Mouse (Mus musculus): ENCODE results near the gene Usp29.
"Not testable (repeated sequence)": the region's sequence is repeated elsewhere in the genome, so short reads cannot be mapped to it uniquely, and the experiment has no call there.

GRCm38 (mm10) chr7:6897021-6897420 is 166.6 kb downstream of the Usp29 start:
- TF ChIP-seq POLR2A, CTCF (IDR thresholded peaks at IDR 0.05; ENCODE audit: extremely low read depth, insufficient read depth, low read length): not testable (repeated sequence)

Data from cortical plate, adult 2 months (tissue).